Comparison of ENCODE assay signal across 15 mouse cellular contexts in the genomic region with DNA sequence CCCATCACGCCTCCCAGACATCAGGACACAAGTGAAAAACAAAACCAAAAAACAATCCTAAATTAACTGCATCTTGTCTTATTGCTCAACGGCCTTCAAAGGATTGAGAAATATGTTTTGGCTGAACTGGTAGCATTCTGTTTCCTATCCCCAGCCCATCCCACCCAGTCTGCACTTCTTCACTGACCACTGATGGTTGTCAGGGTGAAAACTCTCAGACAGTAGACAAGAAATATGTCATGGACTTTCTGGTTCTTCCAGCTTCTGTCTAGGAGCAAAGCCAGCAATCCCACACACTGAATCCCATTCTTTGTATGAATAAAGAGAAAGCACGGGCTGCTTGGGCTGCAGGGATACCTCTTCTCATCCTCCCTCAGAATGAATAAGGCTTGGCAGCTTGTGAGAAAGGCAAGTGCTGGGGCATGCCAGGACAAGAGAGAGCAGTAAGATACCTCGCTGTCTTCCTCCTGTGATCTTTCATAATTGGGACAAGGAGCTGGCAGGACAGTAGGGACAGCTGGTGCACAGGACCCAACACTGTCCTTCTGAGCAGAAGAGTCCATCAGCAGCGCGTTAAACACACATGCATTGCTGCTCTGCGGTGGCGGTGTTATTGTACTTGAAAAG.
DNase-seq lines count a peak whose midpoint lies in the region; ATAC-seq lines count a peak whose summit lies in the region.
"Had no signal": no experiment of that assay in that cellular context is flagged by ENCODE, and none has a peak within 500 bp of the region (broad histone marks: within the 10 kb centered on the region; RNA-seq: fewer than 3 reads in every experiment).

No protein-coding gene starts in this region.

- no peak overlapping the region for H3K4me2 ChIP-seq in lung, embryonic 16.5 days (ENCODE audit: low read depth, low read length)

- ATAC-seq in frontal cortex, adult (ENCODE audit: low TSS enrichment): peak; percentile 96
- peak; percentile 89 for ATAC-seq in lung, embryonic 16.5 days (ENCODE audit: low read depth)

- 65% methylated on average over 8 of the region's 8 CpGs for WGBS in lung, embryonic 16.5 days

- no peaks in the 10 kb centered on the region for H3K4me1 ChIP-seq in lung, embryonic 16.5 days (replicated peaks; ENCODE audit: control insufficient read depth, insufficient read depth, low read length)
- H3K4me1 ChIP-seq: forebrain, embryonic 10.5 days had no signal

- no peaks in the 10 kb centered on the region for H3K36me3 ChIP-seq in lung, embryonic 16.5 days (ENCODE audit: control insufficient read depth, insufficient read depth, low read length)
- H3K36me3 ChIP-seq: forebrain, embryonic 10.5 days had no signal

- DNase-seq in frontal cortex, postnatal 14 days (ENCODE audit: low spot score in 2 of 2): no peak
- DNase-seq in brain, adult 2 months (ENCODE audit: low read depth, low spot score): peak; percentile 51
- peak; percentile 30 to 33 for DNase-seq in cerebellum, postnatal 36 days
- DNase-seq in adipocyte (ENCODE audit: low spot score): no peak
- no peak for DNase-seq in adrenal gland, adult 2 months
- DNase-seq in adrenal gland, postnatal 4 days (ENCODE audit: low spot score in 2 of 2): no peak
- DNase-seq: heart, adult 18-20 months; kidney, adult 2 months; layer of hippocampus, postnatal 36 days; midbrain, embryonic 14.5 days; thymus, adult 18-20 months had no signal

- no peak overlapping the region for H3K27ac ChIP-seq in lung, embryonic 16.5 days (ENCODE audit: low read length)
- H3K27ac ChIP-seq: forebrain, embryonic 10.5 days; liver, embryonic 14.5 days had no signal

- H3K9me3 ChIP-seq in lung, embryonic 16.5 days (ENCODE audit: control insufficient read depth, low read length): no peaks in the 10 kb centered on the region
- H3K9me3 ChIP-seq: forebrain, embryonic 10.5 days had no signal

- H3K9ac ChIP-seq in lung, embryonic 16.5 days (ENCODE audit: low read length): no peak overlapping the region
- H3K9ac ChIP-seq: liver, embryonic 14.5 days had no signal

- H3K4me3 ChIP-seq in lung, embryonic 16.5 days (ENCODE audit: low read length): no peak overlapping the region
- H3K4me3 ChIP-seq: forebrain, embryonic 10.5 days had no signal

- H3K27me3 ChIP-seq in lung, embryonic 16.5 days (ENCODE audit: control insufficient read depth, insufficient read depth, low read depth, low read length): no peaks in the 10 kb centered on the region

Comparison
In these comparisons a context has a peak if more than half of its experiments do, and no peak if none do; other contexts are left out.
1. DNase-seq: peak in brain, adult 2 months (single experiment) and cerebellum, postnatal 36 days (2 of 2); none in frontal cortex, postnatal 14 days (0 of 2), adipocyte (single experiment), adrenal gland, adult 2 months (single experiment) and adrenal gland, postnatal 4 days (0 of 2).